Mouse (Mus musculus) MEL (cell line): ENCODE measurements at regions not wholly inside any gene's neighbourhood (a gene's known extent, or its start where the extent isn't known, plus 50 kb on each side); places are given as distances from the start of the nearest gene placed in this dataset.

Experiments used
- DNase-seq: peaks from one replicate; pipeline ENCODE4 v3.0.0; 2011; ENCODE audit warnings: low read depth, low spot score
- H3K27ac ChIP-seq: 2 replicates; pipeline ENCODE4 v1.5.1; 2012; ENCODE audit warnings: low read depth, mild to moderate bottlenecking, control low read depth, low read length, moderate library complexity; ENCODE audit not compliant: control insufficient read depth
- H3K27me3 ChIP-seq, 2 experiments: fragments of 150-350 bp in 1 of 2; sonication (generic) in 1 of 2; 2 replicates each; pipeline ENCODE4 v1.6.1; 2012; ENCODE audit warnings: low read length in 2 of 2, mild to moderate bottlenecking in 2 of 2, improper control_type of control experiment in 1 of 2, moderate library complexity in 1 of 2; ENCODE audit not compliant: insufficient read depth in 2 of 2, control insufficient read depth in 1 of 2
- H3K36me3 ChIP-seq, 2 experiments: 2 replicates each; pipeline ENCODE4 v1.6.1; 2012 to 2014; ENCODE audit warnings: low read length in 2 of 2, improper control_type of control experiment in 1 of 2, inconsistent platforms in 1 of 2, mild to moderate bottlenecking in 1 of 2; ENCODE audit not compliant: insufficient read depth in 2 of 2, control insufficient read depth in 1 of 2
- H3K4me1 ChIP-seq, 2 experiments: fragments of 150-350 bp in 1 of 2; sonication (generic) in 1 of 2; 2 replicates each; pipeline ENCODE4 v1.6.1; 2012; ENCODE audit warnings: low read length in 2 of 2, improper control_type of control experiment in 1 of 2, mild to moderate bottlenecking in 1 of 2; ENCODE audit not compliant: insufficient read depth in 2 of 2, control insufficient read depth in 1 of 2
- H3K4me3 ChIP-seq, 2 experiments: fragments of 150-350 bp in 1 of 2; sonication (generic) in 1 of 2; 2 replicates each; pipeline ENCODE4 v1.5.1; 2012; ENCODE audit warnings: low read depth in 2 of 2, low read length in 2 of 2, mild to moderate bottlenecking in 2 of 2, moderate library complexity in 2 of 2, control low read depth in 1 of 2, improper control_type of control experiment in 1 of 2; ENCODE audit not compliant: control insufficient read depth in 1 of 2, insufficient read depth in 1 of 2
- H3K79me2 ChIP-seq: 2 replicates; pipeline ENCODE4 v1.6.1; 2012; ENCODE audit warnings: mild to moderate bottlenecking, low read length, moderate library complexity; ENCODE audit not compliant: control insufficient read depth, poor library complexity, insufficient read depth
- H3K9ac ChIP-seq: 2 replicates; pipeline ENCODE4 v1.6.1; 2012; ENCODE audit warnings: low read depth, mild to moderate bottlenecking, control low read depth, low read length, moderate library complexity; ENCODE audit not compliant: control insufficient read depth, poor library complexity, severe bottlenecking
- H3K9me3 ChIP-seq: fragments of 150-350 bp; sonication (generic); replicated peaks from 2 replicates; pipeline ENCODE4 v1.6.1; 2012; ENCODE audit warnings: mild to moderate bottlenecking, low read length, improper control_type of control experiment, moderate library complexity; ENCODE audit not compliant: insufficient read depth
- BHLHE40 ChIP-seq: IDR thresholded peaks from 2 replicates; pipeline ENCODE4 v1.6.1; 2012; ENCODE audit warnings: low read depth, mild to moderate bottlenecking, inconsistent platforms, low read length, improper control_type of control experiment, borderline replicate concordance
- CHD2 ChIP-seq: IDR thresholded peaks from 2 replicates; pipeline ENCODE4 v1.6.1; 2011; ENCODE audit warnings: low read length, improper control_type of control experiment
- E2F4 ChIP-seq: IDR thresholded peaks from 2 replicates; pipeline ENCODE4 v1.6.1; 2011; ENCODE audit warnings: low read depth, low read length, improper control_type of control experiment, borderline replicate concordance
- EP300 ChIP-seq, 2 experiments: IDR thresholded peaks; 2 replicates each; pipeline ENCODE4 v1.6.1; 2011; ENCODE audit warnings: improper control_type of control experiment in 2 of 2, low read length in 2 of 2, low read depth in 1 of 2, mild to moderate bottlenecking in 1 of 2
- ETS1 ChIP-seq: IDR thresholded peaks from 2 replicates; pipeline ENCODE4 v1.6.1; 2012; ENCODE audit warnings: low read depth, mild to moderate bottlenecking, inconsistent platforms, low read length, improper control_type of control experiment, moderate library complexity
- GATA1 ChIP-seq: IDR thresholded peaks from 2 replicates; pipeline ENCODE4 v1.6.1; 2011; ENCODE audit warnings: low read depth, low read length, improper control_type of control experiment
- JUND ChIP-seq: IDR thresholded peaks from 2 replicates; pipeline ENCODE4 v1.6.1; 2011; ENCODE audit warnings: low read depth, mild to moderate bottlenecking, improper control_type of control experiment, low read length
- KAT2A ChIP-seq: conservative IDR thresholded peaks from 2 replicates; pipeline ENCODE4 v1.6.1; 2012; ENCODE audit warnings: low read depth, low read length, improper control_type of control experiment, inconsistent platforms
- MAZ ChIP-seq: IDR thresholded peaks from 2 replicates; pipeline ENCODE4 v1.6.1; 2012; ENCODE audit warnings: low read depth, mild to moderate bottlenecking, inconsistent platforms, low read length, improper control_type of control experiment
- MXI1 ChIP-seq: IDR thresholded peaks from 2 replicates; pipeline ENCODE4 v1.6.1; 2011; ENCODE audit warnings: mild to moderate bottlenecking, low read depth, low read length, improper control_type of control experiment
- NRF1 ChIP-seq: IDR thresholded peaks from 2 replicates; pipeline ENCODE4 v1.6.1; 2014; ENCODE audit warnings: low read depth, mild to moderate bottlenecking, inconsistent platforms, low read length, improper control_type of control experiment, moderate library complexity; ENCODE audit not compliant: poor library complexity, insufficient read depth, severe bottlenecking
- POLR2AphosphoS5 ChIP-seq: IDR thresholded peaks from 2 replicates; pipeline ENCODE4 v1.6.1; 2012; ENCODE audit warnings: low read depth, borderline replicate concordance, mild to moderate bottlenecking, inconsistent platforms, low read length, moderate library complexity, mixed read lengths
- RAD21 ChIP-seq: IDR thresholded peaks from 2 replicates; pipeline ENCODE4 v1.6.1; 2011; ENCODE audit warnings: mild to moderate bottlenecking, low read depth, low read length, improper control_type of control experiment
- RCOR1 ChIP-seq: IDR thresholded peaks from 2 replicates; pipeline ENCODE4 v1.6.1; 2012; ENCODE audit warnings: low read depth, mild to moderate bottlenecking, inconsistent platforms, low read length, improper control_type of control experiment
- USF1 ChIP-seq: IDR thresholded peaks from 2 replicates; pipeline ENCODE4 v1.6.1; 2014; ENCODE audit warnings: low read depth, mild to moderate bottlenecking, inconsistent platforms, low read length, improper control_type of control experiment, moderate library complexity
- USF2 ChIP-seq, 2 experiments: IDR thresholded peaks; 2 replicates each; pipeline ENCODE4 v1.6.1; 2011 to 2012; ENCODE audit warnings: improper control_type of control experiment in 2 of 2, low read length in 2 of 2, borderline replicate concordance in 1 of 2, inconsistent platforms in 1 of 2, low read depth in 1 of 2, mild to moderate bottlenecking in 1 of 2; ENCODE audit not compliant: insufficient read depth in 1 of 2
- ZNF384 ChIP-seq: IDR thresholded peaks from 2 replicates; pipeline ENCODE4 v1.6.1; 2012; ENCODE audit warnings: low read depth, mild to moderate bottlenecking, inconsistent platforms, low read length, improper control_type of control experiment

GRCm38 (mm10) chr13:51227836-51228235 is 57.0 kb downstream of the Nxnl2 start:
- Histone ChIP-seq H3K27ac (no peak overlapping the region), H3K4me1 (no peaks in the 10 kb centered on the region)
- TF ChIP-seq BHLHE40, result no peak
- no peak for TF ChIP-seq USF2 (IDR thresholded peaks at IDR 0.05; ENCODE audit: borderline replicate concordance in 1 of 2, insufficient read depth in 1 of 2, low read depth in 1 of 2, low read length in 2 of 2)
- no peak for TF ChIP-seq CHD2
- TF ChIP-seq USF1, result no peak
- no peak for TF ChIP-seq RAD21
- TF ChIP-seq MXI1, result no peak
- TF ChIP-seq EP300 (IDR thresholded peaks at IDR 0.05; ENCODE audit: low read depth in 1 of 2, low read length in 2 of 2), result no peak
- TF ChIP-seq MAZ, result no peak
- no peak for TF ChIP-seq JUND
- TF ChIP-seq ZNF384, result no peak
- no peak for TF ChIP-seq NRF1
- TF ChIP-seq KAT2A, result no peak
- no peak for TF ChIP-seq ETS1
- TF ChIP-seq POLR2AphosphoS5, result no peak
- TF ChIP-seq E2F4, result no peak
- TF ChIP-seq, all 39 proteins: peak for 0
- Histone ChIP-seq H3K4me3 (no peak overlapping the region), H3K79me2 (no peaks in the 10 kb centered on the region), H3K9ac (no peak overlapping the region), H3K27me3 (no peaks in the 10 kb centered on the region), H3K36me3 (no peaks in the 10 kb centered on the region), H3K9me3 (no peaks in the 10 kb centered on the region)
- no peak for DNase-seq

GRCm38 (mm10) chr13:51228862-51229770 is 58.3 kb downstream of the Nxnl2 start:
- Histone ChIP-seq H3K27me3 (no peaks in the 10 kb centered on the region), H3K9ac (no peak overlapping the region), H3K4me1 (no peaks in the 10 kb centered on the region), H3K79me2 (no peaks in the 10 kb centered on the region), H3K36me3 (no peaks in the 10 kb centered on the region), H3K27ac (no peak overlapping the region), H3K9me3 (no peaks in the 10 kb centered on the region), H3K4me3 (no peak overlapping the region)
- TF ChIP-seq GATA1 (no peak), ETS1 (no peak), RCOR1 (no peak)
- DNase-seq, result no peak
